Mouse (Mus musculus): ENCODE results near the gene Dpf3. TPM values are rescaled to one million over a fixed set of nuclear protein-coding genes. Genes with fewer than 3 reads are reported as not detected.

Dpf3 gene
- total and polyA plus RNA-seq, 2 experiments from 2014 or later, result 14.3 to 31.7 TPM

DNA sequence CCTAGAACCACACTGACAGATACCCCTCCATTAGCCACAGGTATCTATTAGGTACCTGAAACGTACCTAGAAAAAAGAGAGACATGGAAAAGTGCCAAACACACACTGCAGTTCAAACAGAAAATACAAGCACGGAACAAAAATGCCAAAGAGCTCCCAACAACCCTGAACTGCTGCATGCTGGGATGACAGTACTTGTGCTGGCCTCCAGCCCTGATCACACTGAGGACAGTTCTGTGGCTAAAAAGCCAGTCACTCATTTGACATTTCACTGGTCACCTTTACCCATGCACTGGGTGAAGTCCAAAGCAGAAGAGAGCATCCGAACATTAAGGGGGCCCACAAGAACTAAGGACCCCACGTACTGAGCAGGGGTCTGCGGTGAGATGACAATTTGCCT lies 137.8 kb downstream of the Dpf3 start:
- no peaks in the 10 kb centered on the region for H3K27me3 ChIP-seq (ENCODE audit: insufficient read depth, low read length)
- H3K27ac ChIP-seq (ENCODE audit: low read depth, low read length), result no peak overlapping the region

DNA sequence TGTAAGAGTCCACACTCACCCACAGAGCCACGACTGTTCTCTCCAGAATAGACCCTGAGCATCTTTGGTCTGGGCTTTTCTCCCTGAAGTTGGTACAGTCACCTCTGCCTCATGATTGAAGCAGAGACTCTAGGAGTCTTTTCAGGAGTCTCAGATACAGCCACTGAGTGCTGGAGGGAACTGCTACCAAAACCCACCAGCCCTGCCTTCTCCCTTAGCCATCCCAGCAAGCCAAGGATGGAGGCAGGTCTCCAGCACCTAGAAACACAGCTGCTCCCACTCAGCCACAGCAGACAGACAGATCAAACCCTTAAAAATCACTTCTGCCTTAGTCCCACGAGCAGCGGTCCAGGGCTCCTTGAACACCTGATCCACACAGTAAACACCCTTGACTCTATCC lies 139.3 kb downstream of the Dpf3 start:
- no peaks in the 10 kb centered on the region for H3K27me3 ChIP-seq (ENCODE audit: insufficient read depth, low read length)
- no peak overlapping the region for H3K4me2 ChIP-seq (ENCODE audit: low read depth, low read length, poor library complexity, severe bottlenecking)
- no peak for DNase-seq (ENCODE audit: low spot score)
- no peak overlapping the region for H3K9ac ChIP-seq (replicated peaks; ENCODE audit: low read length, poor library complexity, severe bottlenecking)
- no peaks in the 10 kb centered on the region for H3K36me3 ChIP-seq (ENCODE audit: insufficient read depth, low read length)
- WGBS, result 78% methylated on average over 3 of the region's 3 CpGs
- no peak overlapping the region for H3K4me3 ChIP-seq (ENCODE audit: low read depth, low read length)
- H3K9me3 ChIP-seq (ENCODE audit: low read length), result no peaks in the 10 kb centered on the region
- no peak for TF ChIP-seq CTCF (IDR thresholded peaks at IDR 0.05)
- no peak for ATAC-seq (ENCODE audit: low FRiP score)
- no peaks in the 10 kb centered on the region for H3K4me1 ChIP-seq (ENCODE audit: insufficient read depth, low read length)
- no peak overlapping the region for H3K27ac ChIP-seq (ENCODE audit: low read depth, low read length)

More for the DNA sequence above, 137.8 kb downstream of the Dpf3 start:
- Histone ChIP-seq H3K4me2 (ENCODE audit: low read depth, low read length, poor library complexity, severe bottlenecking) (no peak overlapping the region), H3K36me3 (ENCODE audit: insufficient read depth, low read length) (no peaks in the 10 kb centered on the region), H3K4me1 (ENCODE audit: insufficient read depth, low read length) (no peaks in the 10 kb centered on the region), H3K9ac (replicated peaks; ENCODE audit: low read length, poor library complexity, severe bottlenecking) (no peak overlapping the region), H3K4me3 (ENCODE audit: low read depth, low read length) (no peak overlapping the region), H3K9me3 (ENCODE audit: low read length) (no peaks in the 10 kb centered on the region)
- WGBS, result 86% methylated on average over 5 of the region's 5 CpGs
- ATAC-seq (ENCODE audit: low FRiP score) (no peak), DNase-seq (ENCODE audit: low spot score) (no peak)
- no peak for TF ChIP-seq CTCF (IDR thresholded peaks at IDR 0.05)

DNA sequence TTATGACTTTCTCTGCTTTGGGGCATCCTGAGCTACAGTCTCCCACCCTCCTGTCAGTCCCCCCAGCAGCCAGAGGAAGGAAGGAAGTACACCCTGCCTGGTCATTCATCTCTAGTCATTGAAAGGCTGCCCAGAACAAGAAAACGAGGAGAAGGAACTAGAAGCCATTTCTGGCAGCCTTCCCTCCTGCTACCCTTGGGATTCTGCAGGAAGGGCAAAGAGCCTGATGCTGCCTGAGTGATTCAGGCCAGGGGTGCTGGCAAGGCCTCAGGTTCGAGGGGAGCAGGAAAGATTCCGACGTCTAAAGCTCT lies 144.7 kb downstream of the Dpf3 start:
- Histone ChIP-seq H3K4me3 (ENCODE audit: low read depth, low read length) (no peak overlapping the region), H3K4me2 (ENCODE audit: low read depth, low read length, poor library complexity, severe bottlenecking) (no peak overlapping the region), H3K9me3 (ENCODE audit: low read length) (no peaks in the 10 kb centered on the region), H3K36me3 (ENCODE audit: insufficient read depth, low read length) (no peaks in the 10 kb centered on the region), H3K9ac (replicated peaks; ENCODE audit: low read length, poor library complexity, severe bottlenecking) (no peak overlapping the region), H3K4me1 (ENCODE audit: insufficient read depth, low read length) (peaks cover 3% of the 10 kb centered on the region), H3K27ac (ENCODE audit: low read depth, low read length) (0 out of 2 replicates have a peak overlapping the region, but pooled peaks have one; percentile 38), H3K27me3 (ENCODE audit: insufficient read depth, low read length) (no peaks in the 10 kb centered on the region)
- WGBS, result 57% methylated on average over 4 of the region's 4 CpGs
- ATAC-seq (ENCODE audit: low FRiP score) (peak; percentile 23; the same call in 1 of the 2 replicates), DNase-seq (ENCODE audit: low spot score) (peak; percentile 73)
- TF ChIP-seq CTCF (IDR thresholded peaks at IDR 0.05), result no peak

DNA sequence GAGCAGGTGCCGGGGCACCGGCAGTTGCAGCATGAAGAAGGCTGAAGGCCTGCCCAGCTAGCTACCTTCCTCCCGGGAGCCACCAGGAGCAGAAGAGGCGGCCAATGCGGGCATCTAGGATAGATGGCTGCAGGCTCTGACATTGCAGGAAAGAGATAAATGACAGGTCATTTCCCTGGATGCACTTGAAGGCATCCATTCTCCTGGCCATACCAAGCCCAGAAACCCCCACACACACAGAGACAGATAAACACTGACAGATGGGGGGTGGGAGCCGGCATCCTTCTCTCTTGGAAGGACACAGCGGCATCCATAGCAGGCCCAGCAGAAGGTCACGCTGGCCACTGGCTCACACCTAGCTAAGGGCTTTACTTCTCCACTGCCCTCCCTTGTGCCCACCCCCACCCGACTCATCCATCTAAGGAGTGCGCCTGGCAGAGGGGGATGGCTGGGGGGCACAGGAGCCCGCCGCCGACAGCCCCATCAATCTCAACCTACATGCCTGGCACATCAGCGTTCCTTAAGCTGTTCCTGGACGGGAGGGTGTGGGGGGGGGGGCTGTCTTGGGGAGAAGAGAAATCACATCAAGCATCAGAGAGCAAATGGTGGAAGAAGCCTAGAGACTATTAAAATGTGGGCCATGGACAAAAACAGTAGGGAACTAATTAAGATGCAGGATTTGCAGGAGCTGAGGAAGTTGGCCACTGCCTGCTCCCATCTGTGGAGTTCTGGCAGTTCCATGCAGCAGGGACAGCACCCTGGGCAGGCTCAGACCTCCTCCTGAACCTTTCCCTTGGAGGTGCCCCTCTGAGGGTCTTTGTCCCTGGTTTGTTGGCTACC lies 145.3 kb downstream of the Dpf3 start:
- Histone ChIP-seq H3K4me3 (ENCODE audit: low read depth, low read length) (no peak overlapping the region), H3K27ac (ENCODE audit: low read depth, low read length) (peak overlapping the region; percentile 38; the same call in 1 of the 2 replicates), H3K9me3 (ENCODE audit: low read length) (no peaks in the 10 kb centered on the region), H3K9ac (replicated peaks; ENCODE audit: low read length, poor library complexity, severe bottlenecking) (no peak overlapping the region), H3K36me3 (ENCODE audit: insufficient read depth, low read length) (no peaks in the 10 kb centered on the region), H3K27me3 (ENCODE audit: insufficient read depth, low read length) (no peaks in the 10 kb centered on the region), H3K4me1 (ENCODE audit: insufficient read depth, low read length) (peaks cover 4% of the 10 kb centered on the region), H3K4me2 (ENCODE audit: low read depth, low read length, poor library complexity, severe bottlenecking) (no peak overlapping the region)
- TF ChIP-seq CTCF (IDR thresholded peaks at IDR 0.05), result no peak
- ATAC-seq (ENCODE audit: low FRiP score), result peak; percentile 56
- 61% methylated on average over 15 of the region's 15 CpGs for WGBS
- DNase-seq (ENCODE audit: low spot score), result peak; percentile 78

DNA sequence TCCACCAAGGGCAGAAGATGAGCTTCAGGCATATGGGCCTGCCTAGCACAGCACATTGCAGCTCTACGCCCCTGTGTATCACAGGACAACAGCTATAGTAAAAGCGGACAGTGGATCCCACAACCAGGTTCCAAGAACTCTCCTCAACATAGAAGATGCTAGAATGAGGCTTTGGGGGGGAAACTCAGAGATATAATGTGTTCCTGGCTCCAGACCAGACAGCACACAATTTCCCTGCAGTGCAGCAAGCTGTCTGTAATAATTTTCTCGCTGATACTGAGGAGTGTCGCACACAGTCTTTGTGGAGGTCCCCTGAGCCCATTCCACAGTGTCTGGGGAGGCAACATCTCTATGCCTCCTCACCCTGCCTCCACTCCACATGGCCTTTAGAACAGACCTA lies 146.6 kb downstream of the Dpf3 start:
- H3K9me3 ChIP-seq (ENCODE audit: low read length), result no peaks in the 10 kb centered on the region

DNA sequence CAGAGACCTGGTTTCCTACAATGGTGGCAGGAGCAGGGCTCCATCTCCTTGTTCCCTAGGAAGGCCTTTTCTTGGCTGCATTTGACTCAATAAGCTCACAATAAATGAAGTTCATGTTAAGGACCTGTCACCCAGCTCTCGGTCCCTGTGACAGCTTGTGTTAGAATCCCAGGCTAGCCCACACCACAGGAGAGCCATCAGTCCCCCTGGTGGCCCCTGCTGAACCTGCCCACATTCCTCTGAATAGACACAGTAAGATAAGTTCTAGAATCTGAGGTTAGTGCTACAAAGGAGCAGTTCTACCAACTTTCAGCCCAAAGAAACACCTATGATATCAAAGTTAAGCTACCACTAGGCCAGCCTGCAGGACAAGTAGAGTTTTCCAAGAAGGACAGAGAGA lies 149.2 kb downstream of the Dpf3 start:
- H3K4me2 ChIP-seq (ENCODE audit: low read depth, low read length, poor library complexity, severe bottlenecking), result no peak overlapping the region
- ATAC-seq (ENCODE audit: low FRiP score), result no peak
- DNase-seq (ENCODE audit: low spot score), result no peak
- H3K27me3 ChIP-seq (ENCODE audit: insufficient read depth, low read length), result no peaks in the 10 kb centered on the region
- 69% methylated on average over 1 of the region's 1 CpGs for WGBS
- no peak overlapping the region for H3K4me3 ChIP-seq (ENCODE audit: low read depth, low read length)
- H3K36me3 ChIP-seq (ENCODE audit: insufficient read depth, low read length), result no peaks in the 10 kb centered on the region
- 0 out of 2 replicates have a peak overlapping the region, but pooled peaks have one; percentile 52 for H3K27ac ChIP-seq (ENCODE audit: low read depth, low read length)
- H3K4me1 ChIP-seq (ENCODE audit: insufficient read depth, low read length), result peaks cover 11% of the 10 kb centered on the region
- 0 out of 2 replicates have a peak, but pooled peaks have one; percentile 14 for TF ChIP-seq CTCF (IDR thresholded peaks at IDR 0.05)
- no peak overlapping the region for H3K9ac ChIP-seq (replicated peaks; ENCODE audit: low read length, poor library complexity, severe bottlenecking)
- no peaks in the 10 kb centered on the region for H3K9me3 ChIP-seq (ENCODE audit: low read length)

More for the DNA sequence above, 146.6 kb downstream of the Dpf3 start:
- H3K9ac ChIP-seq (replicated peaks; ENCODE audit: low read length, poor library complexity, severe bottlenecking), result no peak overlapping the region
- no peak overlapping the region for H3K4me3 ChIP-seq (ENCODE audit: low read depth, low read length)
- 80% methylated on average over 4 of the region's 4 CpGs for WGBS
- H3K4me1 ChIP-seq (ENCODE audit: insufficient read depth, low read length), result peaks cover 11% of the 10 kb centered on the region
- no peaks in the 10 kb centered on the region for H3K27me3 ChIP-seq (ENCODE audit: insufficient read depth, low read length)
- DNase-seq (ENCODE audit: low spot score), result no peak
- no peak overlapping the region for H3K27ac ChIP-seq (ENCODE audit: low read depth, low read length)
- no peak overlapping the region for H3K4me2 ChIP-seq (ENCODE audit: low read depth, low read length, poor library complexity, severe bottlenecking)
- H3K36me3 ChIP-seq (ENCODE audit: insufficient read depth, low read length), result no peaks in the 10 kb centered on the region
- no peak for TF ChIP-seq CTCF (IDR thresholded peaks at IDR 0.05)
- no peak for ATAC-seq (ENCODE audit: low FRiP score)

Data from midbrain, postnatal 0 days (tissue).